8 mouse cellular contexts compared by ENCODE assay signal in genomic region chr19:6339890-6340504, GRCm38 (mm10). TPM values are rescaled to one million over a fixed set of nuclear protein-coding genes. Genes with fewer than 3 reads are reported as not detected.
DNase-seq lines count a peak whose midpoint lies in the region; ATAC-seq lines count a peak whose summit lies in the region.

No protein-coding gene starts in this region.

- intact Hi-C loops in gastrocnemius, postnatal 14 days (cut with DNase I; ENCODE audit: low total_unique reads) = no loop called here

- H3K4me1 ChIP-seq in lung, embryonic 15.5 days = peaks cover 33% of the 10 kb centered on the region

- H3K4me3 ChIP-seq in lung, embryonic 15.5 days = 0 out of 2 replicates have a peak overlapping the region, but pooled peaks have one; percentile 61

- peak overlapping the region; percentile 60 for H3K27ac ChIP-seq in lung, embryonic 15.5 days

- peak; percentile 42 for ATAC-seq in granulocyte monocyte progenitor cell, adult 5-6 weeks (replicated peaks; ENCODE audit: poor library complexity, severe bottlenecking)
- no peak for ATAC-seq in lung, embryonic 15.5 days (ENCODE audit: borderline replicate concordance, extremely low read depth, low FRiP score, low TSS enrichment)

- H3K27me3 ChIP-seq in lung, embryonic 15.5 days = no peaks in the 10 kb centered on the region

- peak; percentile 23 for DNase-seq in gastrocnemius, adult 18-20 months (ENCODE audit: low spot score)
- DNase-seq in gastrocnemius, postnatal 14 days = no peak
- DNase-seq in kidney, adult 11 months = peak; percentile 91
- DNase-seq in spleen, postnatal 10 days (ENCODE audit: low spot score in 2 of 2) = peak; percentile 67 to 88
- no peak for DNase-seq in urinary bladder, adult 2 months (ENCODE audit: low spot score)
- no peak for DNase-seq in ovary, postnatal 14 days (ENCODE audit: low spot score)

- peaks cover 35% of the 10 kb centered on the region for H3K36me3 ChIP-seq in lung, embryonic 15.5 days

- H3K4me2 ChIP-seq in lung, embryonic 15.5 days = peak overlapping the region; percentile 78

- no peaks in the 10 kb centered on the region for H3K9me3 ChIP-seq in lung, embryonic 15.5 days

- H3K9ac ChIP-seq in lung, embryonic 15.5 days = peak overlapping the region; percentile 4; the same call in 1 of the 2 replicates

- 75% methylated on average over 15 of the region's 15 CpGs for WGBS in lung, embryonic 15.5 days

RNA-seq across cellular contexts. Expression of gene Map4k2, which starts 0.9 kb away (rescaled TPM):
- total RNA-seq in gastrocnemius, adult 18-20 months (2021) = 1 to 10 TPM; 7.4 to 8.3 TPM
- 10 to 100 TPM in 1 of 2 experiments, 1 to 10 TPM in 1; 9.5 to 14.4 TPM for total RNA-seq in gastrocnemius, postnatal 14 days (2021)
- total RNA-seq in granulocyte monocyte progenitor cell, adult 5-6 weeks (2014; fragmentation: Nextera tagmentation) = 50.7 and 54.7 TPM in 2 replicates
- 26.1 and 30.6 TPM in 2 replicates for total RNA-seq in granulocyte monocyte progenitor cell, adult 5-6 weeks (2017)
- 19.2 and 22.9 TPM in 2 replicates for polyA plus RNA-seq in lung, embryonic 15.5 days (2015; fragmentation: Nextera tagmentation; extraction: Ambion mirVana)
- 63.7 and 88.3 TPM in 2 replicates for polyA plus RNA-seq in urinary bladder, adult 2 months (2012; rRNA removed)

RNA-seq across cellular contexts. Expression of gene Men1, which starts 5.2 kb away (rescaled TPM):
- 1 to 10 TPM; 6.2 to 6.9 TPM for total RNA-seq in gastrocnemius, adult 18-20 months (2021)
- 10 to 100 TPM; 10.1 to 11.4 TPM for total RNA-seq in gastrocnemius, postnatal 14 days (2021)
- total RNA-seq in granulocyte monocyte progenitor cell, adult 5-6 weeks (2014; fragmentation: Nextera tagmentation) = 37.7 and 54.2 TPM in 2 replicates
- total RNA-seq in granulocyte monocyte progenitor cell, adult 5-6 weeks (2017) = 30.5 and 33.4 TPM in 2 replicates
- 82.6 and 85.7 TPM in 2 replicates for polyA plus RNA-seq in lung, embryonic 15.5 days (2015; fragmentation: Nextera tagmentation; extraction: Ambion mirVana)
- polyA plus RNA-seq in urinary bladder, adult 2 months (2012; rRNA removed) = 34.3 and 37.7 TPM in 2 replicates

RNA-seq across cellular contexts. Expression of gene Sf1, which starts 23.5 kb away (rescaled TPM):
- 10 to 100 TPM; 76.2 to 89.8 TPM for total RNA-seq in gastrocnemius, adult 18-20 months (2021)
- 10 to 100 TPM; 75.1 to 80.9 TPM for total RNA-seq in gastrocnemius, postnatal 14 days (2021)
- total RNA-seq in granulocyte monocyte progenitor cell, adult 5-6 weeks (2014; fragmentation: Nextera tagmentation) = 286 and 301 TPM in 2 replicates
- total RNA-seq in granulocyte monocyte progenitor cell, adult 5-6 weeks (2017) = 187 and 209 TPM in 2 replicates
- polyA plus RNA-seq in lung, embryonic 15.5 days (2015; fragmentation: Nextera tagmentation; extraction: Ambion mirVana) = 133 and 136 TPM in 2 replicates
- 89.7 and 158 TPM in 2 replicates for polyA plus RNA-seq in urinary bladder, adult 2 months (2012; rRNA removed)

RNA-seq across cellular contexts. Expression of gene Cdc42bpg, which starts 33.7 kb away (rescaled TPM):
- total RNA-seq in gastrocnemius, adult 18-20 months (2021) = 1 to 10 TPM; 6.4 to 8.8 TPM
- 1 to 10 TPM; 3.4 to 3.9 TPM for total RNA-seq in gastrocnemius, postnatal 14 days (2021)
- 2.6 and 4.1 TPM in 2 replicates for total RNA-seq in granulocyte monocyte progenitor cell, adult 5-6 weeks (2014; fragmentation: Nextera tagmentation)
- 3.6 and 4.4 TPM in 2 replicates for total RNA-seq in granulocyte monocyte progenitor cell, adult 5-6 weeks (2017)
- polyA plus RNA-seq in lung, embryonic 15.5 days (2015; fragmentation: Nextera tagmentation; extraction: Ambion mirVana) = 0.77 and 0.92 TPM in 2 replicates
- 22.7 and 27.0 TPM in 2 replicates for polyA plus RNA-seq in urinary bladder, adult 2 months (2012; rRNA removed)

RNA-seq across cellular contexts. Expression of gene Pygm, which starts 44.2 kb away (rescaled TPM):
- total RNA-seq in gastrocnemius, adult 18-20 months (2021) = 1,000 to 10,000 TPM; 7,185 to 8,344 TPM
- total RNA-seq in gastrocnemius, postnatal 14 days (2021) = 1,000 to 10,000 TPM; 4,021 to 4,833 TPM
- total RNA-seq in granulocyte monocyte progenitor cell, adult 5-6 weeks (2014; fragmentation: Nextera tagmentation) = 0.92 and 6.9 TPM in 2 replicates
- total RNA-seq in granulocyte monocyte progenitor cell, adult 5-6 weeks (2017) = 0.41 TPM in 1 of 2 replicates, not detected in the other
- 17.7 and 22.3 TPM in 2 replicates for polyA plus RNA-seq in lung, embryonic 15.5 days (2015; fragmentation: Nextera tagmentation; extraction: Ambion mirVana)
- 34.8 and 47.2 TPM in 2 replicates for polyA plus RNA-seq in urinary bladder, adult 2 months (2012; rRNA removed)

Comparison
In these comparisons a context has a peak if more than half of its experiments do, and no peak if none do; other contexts are left out.
1. DNase-seq: peak in gastrocnemius, adult 18-20 months (single experiment), kidney, adult 11 months (single experiment) and spleen, postnatal 10 days (2 of 2); none in gastrocnemius, postnatal 14 days (single experiment), urinary bladder, adult 2 months (single experiment) and ovary, postnatal 14 days (single experiment).